Mouse (Mus musculus) neural tube, postnatal 0 days (tissue): ENCODE results near the gene Serpinb6e. TPM values are rescaled to one million over a fixed set of nuclear protein-coding genes. Genes with fewer than 3 reads are reported as not detected.

Experiments used
- polyA plus RNA-seq: library from polyadenylated mRNA; unstranded; fragments of >200 nt; fragmentation: Nextera tagmentation; extraction: Ambion mirVana; gene quantifications from 2 replicates; pipeline ENCODE4 v1.2.1, GENCODE M21; 2015

The Serpinb6e gene
- not detected in 2 replicates for polyA plus RNA-seq

DNA sequence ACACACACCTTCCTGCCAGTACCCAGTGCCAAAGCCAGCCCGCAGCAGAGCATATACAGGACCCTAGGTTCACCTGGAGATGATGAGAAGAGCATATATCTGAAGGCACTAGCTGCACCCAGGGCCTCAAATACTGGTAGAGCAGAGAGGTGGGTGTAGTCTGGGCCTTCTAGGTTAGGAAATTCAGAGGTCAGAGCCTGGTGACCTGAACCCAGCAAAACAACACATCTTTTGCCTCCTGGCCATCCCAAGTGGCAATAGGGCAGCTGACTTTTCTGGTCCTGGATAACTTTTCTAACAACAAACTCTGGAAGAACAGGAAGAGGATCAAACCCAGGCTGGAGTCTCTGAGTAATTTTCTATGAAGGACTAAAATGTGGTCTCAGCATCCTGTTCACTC, at the start of gene Serpinb6e:
TSS of gene Serpinb6e (minus strand) at position 101 of the 400 bp plus-strand sequence.

Other genes with a start within 250 kb of the Serpinb6e start
- gene Serpinb6d, start 182.0 kb downstream of the Serpinb6e start, polyA plus RNA-seq: not detected in 2 replicates
- gene Serpinb6c, start 62.3 kb upstream of the Serpinb6e start, polyA plus RNA-seq: 0.46 and 1.9 TPM in 2 replicates
- gene Nqo2, start 121.3 kb upstream of the Serpinb6e start, polyA plus RNA-seq: 10.1 and 11.1 TPM in 2 replicates
- 5.7 and 6.7 TPM in 2 replicates for gene Ripk1, start 159.0 kb upstream of the Serpinb6e start, polyA plus RNA-seq
- 50.3 and 62.6 TPM in 2 replicates for gene Serpinb6a, start 159.4 kb upstream of the Serpinb6e start, polyA plus RNA-seq
- 48.2 and 53.5 TPM in 2 replicates for gene Bphl, start 194.2 kb upstream of the Serpinb6e start, polyA plus RNA-seq
- 3,061 and 3,550 TPM in 2 replicates for gene Tubb2a, start 234.6 kb upstream of the Serpinb6e start, polyA plus RNA-seq